Mouse (Mus musculus) retina, adult 2 months (tissue): ENCODE results near the gene Tbr1.

Experiments
- DNase-seq: peaks from one replicate; pipeline ENCODE4 v3.0.0-alpha.2; 2012; ENCODE audit warnings: low read depth, low spot score

The Tbr1 gene

DNA sequence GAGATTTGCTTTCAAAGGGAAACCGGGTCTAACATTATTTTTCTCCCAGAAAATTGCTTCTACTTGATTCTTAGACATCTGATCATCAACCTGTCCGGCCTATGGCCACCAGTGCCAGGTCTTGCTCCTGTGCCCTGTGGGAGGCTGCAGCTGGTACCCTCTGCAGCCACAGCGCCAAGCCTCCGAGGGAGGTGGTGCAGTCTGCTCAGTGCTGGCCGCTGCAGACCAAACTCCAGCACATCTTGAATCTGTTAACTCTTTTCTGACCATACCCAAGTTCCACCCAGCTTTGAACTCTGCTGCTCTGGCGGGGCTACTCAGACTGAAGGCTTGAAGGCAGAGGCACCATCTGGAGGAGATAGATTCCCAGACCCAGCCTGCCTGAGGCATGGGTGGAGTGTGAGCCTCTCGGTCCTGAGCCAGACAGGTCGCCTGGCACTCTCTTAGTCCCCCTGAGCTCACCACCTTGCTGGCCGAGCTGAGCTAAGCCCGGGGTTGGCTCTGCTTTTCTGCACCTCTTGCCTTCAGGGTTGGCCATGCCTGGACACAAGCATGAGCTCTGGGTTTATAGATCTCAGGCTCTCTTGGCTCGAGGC, at the start of gene Tbr1:
TSS of gene Tbr1 (plus strand) at position 275 of the 596 bp plus-strand sequence.
- DNase-seq: no peak

GRCm38 (mm10) chr2:61754989-61755388, 47.7 kb upstream of the Tbr1 start:
- DNase-seq: no peak

GRCm38 (mm10) chr2:61759234-61759855, 43.4 kb upstream of the Tbr1 start:
- DNase-seq: no peak

DNA sequence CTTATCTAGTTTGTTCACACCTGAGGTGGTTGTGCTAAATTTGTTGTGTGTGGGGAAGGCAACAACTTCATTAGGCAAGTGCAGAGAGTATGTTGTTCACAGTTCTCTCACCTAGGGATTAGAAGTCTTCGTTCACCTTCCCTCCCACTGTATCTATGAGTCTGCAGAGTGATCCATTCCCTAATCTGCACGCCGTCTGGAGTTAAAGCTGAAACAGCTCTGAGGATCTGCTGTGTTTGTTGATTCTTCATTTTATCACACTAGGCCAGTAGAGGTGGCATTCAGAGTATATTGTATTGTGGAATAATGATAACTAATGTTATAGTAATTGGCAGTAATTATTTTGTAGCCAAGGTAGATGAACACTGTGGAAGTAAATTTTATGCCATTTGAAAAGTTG, 42.7 kb upstream of the Tbr1 start:
- no peak for DNase-seq

GRCm38 (mm10) chr2:61764470-61765105, 38.1 kb upstream of the Tbr1 start:
- no peak for DNase-seq

GRCm38 (mm10) chr2:61765526-61765925, 37.2 kb upstream of the Tbr1 start:
- DNase-seq: no peak

DNA sequence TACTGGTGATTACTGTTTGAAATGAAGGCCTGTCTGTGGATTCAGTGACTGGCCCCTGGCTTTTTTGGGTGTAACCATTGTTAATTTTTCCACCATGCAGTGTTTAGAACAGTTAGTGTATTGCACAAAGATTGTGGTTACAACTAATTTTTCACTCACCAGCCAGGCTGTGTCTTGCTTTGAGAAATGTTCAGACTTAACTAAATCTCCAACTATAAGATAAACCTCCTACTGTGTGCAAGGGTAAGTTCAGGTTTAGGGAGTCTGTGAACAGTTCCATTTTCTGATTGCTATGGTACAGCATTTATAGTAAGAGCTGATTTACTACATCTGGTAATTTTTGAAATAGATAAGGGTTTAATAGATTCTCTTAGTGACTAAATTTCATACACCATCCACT, 21.9 kb upstream of the Tbr1 start:
- DNase-seq: no peak

DNA sequence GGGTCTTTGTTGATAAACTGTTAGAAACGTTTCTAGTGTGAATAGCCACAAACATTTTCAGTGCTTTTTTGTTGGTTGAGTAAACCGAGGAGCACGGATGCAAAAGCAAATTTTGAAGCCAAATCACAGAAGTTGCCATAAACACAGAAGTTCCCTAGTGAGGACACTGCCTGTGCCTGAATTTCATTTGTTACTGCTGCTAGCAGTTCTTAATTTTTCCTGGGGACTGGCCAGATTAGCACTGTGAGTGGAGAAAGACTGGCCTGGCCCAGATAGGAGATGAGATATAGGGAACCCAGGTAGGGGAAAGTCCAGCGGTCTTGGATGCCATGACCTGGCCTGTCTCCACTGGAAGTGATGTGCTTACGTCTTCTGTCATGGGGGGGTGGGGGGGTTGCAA, 7.8 kb upstream of the Tbr1 start:
- no peak for DNase-seq

DNA sequence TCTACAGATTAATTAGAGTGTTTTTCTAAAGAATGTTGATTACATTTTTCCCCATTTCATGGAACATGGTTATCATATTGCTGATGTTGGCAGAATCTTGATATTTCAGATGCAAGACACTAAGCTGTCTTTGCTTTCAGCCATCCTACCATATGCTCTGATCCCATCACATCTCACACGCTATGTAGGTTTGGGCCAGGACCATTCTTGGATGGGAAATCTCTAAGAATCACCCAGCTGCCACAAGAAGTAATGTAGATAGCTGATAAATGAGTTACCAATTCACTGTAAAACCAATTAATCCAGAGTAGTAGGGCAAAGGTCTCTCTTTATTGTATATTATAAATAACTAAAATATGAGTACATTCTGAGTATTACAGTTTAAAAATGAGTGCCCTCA, 4.7 kb upstream of the Tbr1 start:
- DNase-seq: no peak

GRCm38 (mm10) chr2:61803443-61804367, 975 bp downstream of the Tbr1 start:
- DNase-seq: no peak

GRCm38 (mm10) chr2:61804382-61804840, 1.7 kb downstream of the Tbr1 start:
- DNase-seq: no peak

DNA sequence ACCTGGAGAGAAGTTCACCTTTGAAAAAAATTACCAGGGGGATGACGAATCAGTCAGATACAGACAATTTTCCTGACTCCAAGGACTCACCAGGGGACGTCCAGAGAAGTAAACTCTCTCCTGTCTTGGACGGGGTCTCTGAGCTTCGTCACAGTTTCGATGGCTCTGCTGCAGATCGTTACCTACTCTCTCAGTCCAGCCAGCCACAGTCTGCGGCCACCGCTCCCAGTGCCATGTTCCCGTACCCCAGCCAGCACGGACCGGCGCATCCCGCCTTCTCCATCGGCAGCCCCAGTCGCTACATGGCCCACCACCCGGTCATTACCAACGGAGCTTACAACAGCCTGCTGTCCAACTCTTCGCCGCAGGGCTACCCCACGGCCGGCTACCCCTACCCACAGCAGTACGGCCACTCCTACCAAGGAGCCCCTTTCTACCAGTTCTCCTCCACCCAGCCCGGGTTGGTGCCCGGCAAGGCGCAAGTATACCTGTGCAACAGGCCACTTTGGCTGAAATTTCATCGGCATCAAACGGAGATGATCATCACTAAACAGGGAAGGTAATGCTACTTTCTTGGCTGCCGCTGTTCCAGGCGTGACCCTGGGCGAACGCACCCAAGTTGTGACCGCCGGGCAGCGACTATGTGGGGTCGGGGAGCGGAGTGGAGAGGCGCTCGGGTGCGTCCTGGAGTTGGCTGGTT, 2.3 kb downstream of the Tbr1 start:
- DNase-seq: no peak

GRCm38 (mm10) chr2:61805541-61806345, 3.0 kb downstream of the Tbr1 start:
- DNase-seq: no peak

GRCm38 (mm10) chr2:61806346-61806825, 3.7 kb downstream of the Tbr1 start:
- no peak for DNase-seq

- no peak for DNase-seq
These were observed 4.4 kb downstream of the Tbr1 start for GRCm38 (mm10) chr2:61807151-61807550.

GRCm38 (mm10) chr2:61807781-61808180, 5.1 kb downstream of the Tbr1 start:
- DNase-seq: no peak

DNA sequence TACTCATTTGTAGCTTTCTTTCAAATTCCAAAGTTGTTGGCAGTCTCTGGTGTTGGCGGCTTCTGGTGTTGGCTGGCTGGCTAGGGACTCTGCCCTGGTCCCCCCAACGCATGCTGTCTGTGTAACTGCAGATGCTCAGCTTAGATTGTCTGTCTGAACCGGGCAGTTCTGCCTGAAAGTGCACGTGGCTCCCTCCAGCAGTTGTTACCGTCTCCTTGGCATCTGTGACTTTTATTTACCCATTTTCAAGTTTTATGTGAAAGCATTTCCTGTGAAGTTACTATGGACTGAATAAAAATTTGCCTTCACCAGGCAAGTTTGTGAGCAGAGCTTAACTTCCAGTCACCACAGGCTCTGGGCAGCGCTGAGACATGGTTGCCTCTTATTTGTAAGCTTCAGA, 6.0 kb downstream of the Tbr1 start:
- no peak for DNase-seq

GRCm38 (mm10) chr2:61809381-61809780, 6.7 kb downstream of the Tbr1 start:
- no peak for DNase-seq

- DNase-seq: no peak
These were observed 8.0 kb downstream of the Tbr1 start for GRCm38 (mm10) chr2:61810751-61811150.

DNA sequence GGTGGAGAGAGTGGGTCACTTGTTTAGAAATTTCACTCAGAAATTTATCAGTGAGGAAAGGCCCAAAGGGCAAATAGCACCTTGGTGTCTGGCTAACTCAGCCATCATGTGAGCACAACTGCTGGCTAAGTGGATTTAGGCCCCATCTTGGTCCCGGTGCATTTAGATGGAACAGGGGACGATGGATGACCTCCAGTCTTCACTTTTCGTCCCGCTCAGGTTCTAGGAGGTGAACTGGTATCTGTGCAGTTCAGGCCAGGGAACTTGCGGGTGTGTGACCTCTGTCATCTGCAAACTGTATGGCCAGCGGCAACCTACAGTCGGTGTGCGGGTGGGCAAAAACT, 8.4 kb downstream of the Tbr1 start:
- no peak for DNase-seq
